Mouse (Mus musculus) testis, adult 2 months (tissue): ENCODE results near the gene Gpr157. TPM values are rescaled to one million over a fixed set of nuclear protein-coding genes. Genes with fewer than 3 reads are reported as not detected.

Source experiments
- H3K27ac ChIP-seq: fragments of 200-500 bp; 2 replicates; pipeline ENCODE4 v1.5.1; 2012; ENCODE audit warnings: low read depth, low read length; ENCODE audit not compliant: control insufficient read depth, insufficient read depth
- H3K27me3 ChIP-seq: fragments of 200-500 bp; 2 replicates; pipeline ENCODE4 v1.6.1; 2012; ENCODE audit warnings: mild to moderate bottlenecking, low read length, moderate library complexity; ENCODE audit not compliant: control insufficient read depth, insufficient read depth
- H3K36me3 ChIP-seq: fragments of 200-500 bp; 2 replicates; pipeline ENCODE4 v1.6.1; 2012; ENCODE audit warnings: mild to moderate bottlenecking, low read length; ENCODE audit not compliant: control insufficient read depth, insufficient read depth
- H3K4me1 ChIP-seq: fragments of 200-500 bp; 2 replicates; pipeline ENCODE4 v1.6.1; 2012; ENCODE audit warnings: low read length; ENCODE audit not compliant: control insufficient read depth, insufficient read depth
- H3K4me3 ChIP-seq: fragments of 200-500 bp; 2 replicates; pipeline ENCODE4 v1.5.1; 2012; ENCODE audit warnings: low read depth, mild to moderate bottlenecking, low read length, moderate library complexity, mixed read lengths; ENCODE audit not compliant: control insufficient read depth
- CTCF ChIP-seq: fragments of 200-500 bp; IDR thresholded peaks from 2 replicates; pipeline ENCODE4 v1.5.1; 2012; ENCODE audit warnings: low read depth, mild to moderate bottlenecking, inconsistent platforms, low read length, moderate library complexity; ENCODE audit not compliant: control insufficient read depth, insufficient read depth, insufficient replicate concordance
- POLR2A ChIP-seq: fragments of 200-500 bp; IDR thresholded peaks from 2 replicates; pipeline ENCODE4 v1.6.1; 2012; ENCODE audit warnings: low read depth, mild to moderate bottlenecking, inconsistent platforms, low read length, moderate library complexity; ENCODE audit not compliant: control insufficient read depth
- polyA plus RNA-seq: library from polyadenylated mRNA; depleted of rRNA; stranded (reverse); fragments of >200 nt; gene quantifications from 2 replicates; pipeline ENCODE4 v1.2.3, GENCODE M21; 2012

Gpr157 gene
- polyA plus RNA-seq, 1 experiment: 0.96 TPM

- H3K4me1 ChIP-seq: peaks cover 20% of the 10 kb centered on the region
These were observed 35.3 kb downstream of the Gpr157 start for GRCm38 (mm10) chr4:150122476-150122875.

DNA sequence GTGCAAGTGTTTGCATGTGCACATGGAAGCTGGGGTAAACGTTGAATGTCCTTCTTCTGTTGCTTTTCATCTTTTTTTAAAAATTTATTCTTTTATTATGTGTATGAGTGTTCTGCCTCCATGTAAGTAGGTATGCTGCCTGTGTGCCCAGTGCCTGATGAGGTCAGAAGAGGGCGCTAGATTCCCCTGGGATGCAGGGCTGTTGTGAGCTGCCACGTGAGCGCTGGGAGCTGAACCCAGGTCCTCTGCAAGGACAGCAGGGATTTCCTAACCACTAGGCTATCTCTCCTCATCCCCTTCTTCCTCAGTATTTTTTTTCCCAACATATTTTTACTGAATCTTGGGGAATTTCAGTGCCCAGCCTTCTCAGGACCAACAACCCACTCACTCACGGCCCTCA is 39.2 kb downstream of the Gpr157 start:
- H3K27ac ChIP-seq: no peak overlapping the region
- H3K4me1 ChIP-seq: peaks cover 8% of the 10 kb centered on the region
- no peak overlapping the region for H3K4me3 ChIP-seq
- peaks cover 1% of the 10 kb centered on the region; the same call in 1 of the 2 replicates for H3K36me3 ChIP-seq
- H3K27me3 ChIP-seq: no peaks in the 10 kb centered on the region
- TF ChIP-seq POLR2A (no peak), CTCF (peak; percentile 7; the same call in 1 of the 2 replicates)

More at GRCm38 (mm10) chr4:150122476-150122875, 35.3 kb downstream of the Gpr157 start:
- Histone ChIP-seq H3K27ac (no peak overlapping the region), H3K4me3 (no peak overlapping the region), H3K36me3 (peaks cover 1% of the 10 kb centered on the region; the same call in 1 of the 2 replicates), H3K27me3 (no peaks in the 10 kb centered on the region)
- TF ChIP-seq CTCF: no peak
- TF ChIP-seq POLR2A: no peak

DNA sequence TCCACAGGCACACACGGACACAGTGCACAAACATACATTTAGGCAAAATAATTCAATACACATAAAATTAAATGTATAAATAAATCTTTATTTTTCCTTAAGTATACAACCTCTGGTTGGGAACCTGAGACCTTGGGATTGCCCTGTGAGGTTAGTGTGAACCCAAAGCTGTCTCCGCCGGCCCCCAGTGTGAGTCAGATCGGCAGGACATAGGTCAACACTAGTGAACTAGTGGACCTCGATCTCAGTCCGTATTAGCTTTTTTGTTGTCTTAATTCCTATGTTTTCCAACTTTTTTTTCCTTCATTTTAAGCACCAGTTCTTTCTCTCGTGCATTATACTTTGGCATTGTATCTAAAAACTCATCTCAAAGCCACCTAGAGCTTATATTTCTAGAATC is 40.7 kb downstream of the Gpr157 start:
- Histone ChIP-seq H3K4me1 (peaks cover 4% of the 10 kb centered on the region), H3K36me3 (no peaks in the 10 kb centered on the region), H3K27ac (no peak overlapping the region), H3K27me3 (no peaks in the 10 kb centered on the region), H3K4me3 (no peak overlapping the region)
- TF ChIP-seq POLR2A (no peak), CTCF (no peak)

DNA sequence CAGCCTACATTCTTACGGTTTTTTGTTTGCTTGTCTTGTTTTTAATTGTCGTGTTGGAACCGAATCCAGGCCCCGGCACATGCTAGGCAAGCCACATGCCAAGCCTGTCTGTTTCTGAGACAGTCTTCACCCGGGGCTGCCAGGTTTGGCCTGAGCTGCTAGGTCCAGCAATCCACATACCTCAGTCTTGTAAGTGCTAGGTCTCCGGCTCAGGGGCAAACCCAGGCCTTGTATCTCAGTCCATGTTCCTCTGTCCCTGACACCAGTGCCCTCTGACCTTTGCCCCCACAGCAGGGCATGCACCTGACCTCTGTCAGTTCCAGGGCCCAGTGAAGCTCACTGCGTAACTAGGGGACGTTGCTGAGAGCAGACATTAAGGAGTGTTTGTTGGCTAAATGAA is 41.4 kb downstream of the Gpr157 start:
- Histone ChIP-seq H3K27me3 (no peaks in the 10 kb centered on the region), H3K36me3 (no peaks in the 10 kb centered on the region), H3K27ac (no peak overlapping the region), H3K4me3 (no peak overlapping the region), H3K4me1 (peaks cover 4% of the 10 kb centered on the region)
- TF ChIP-seq POLR2A (no peak), CTCF (no peak)

GRCm38 (mm10) chr4:150130661-150131060 is 43.5 kb downstream of the Gpr157 start:
- Histone ChIP-seq H3K4me1 (peaks cover 4% of the 10 kb centered on the region), H3K36me3 (no peaks in the 10 kb centered on the region), H3K4me3 (no peak overlapping the region), H3K27ac (no peak overlapping the region), H3K27me3 (no peaks in the 10 kb centered on the region)
- TF ChIP-seq CTCF (no peak), POLR2A (no peak)

- Histone ChIP-seq H3K36me3 (no peaks in the 10 kb centered on the region), H3K27me3 (no peaks in the 10 kb centered on the region), H3K4me1 (peaks cover 7% of the 10 kb centered on the region), H3K27ac (no peak overlapping the region), H3K4me3 (peak overlapping the region; percentile 44)
- TF ChIP-seq POLR2A: no peak
These were observed 45.6 kb downstream of the Gpr157 start for GRCm38 (mm10) chr4:150132692-150133271.

DNA sequence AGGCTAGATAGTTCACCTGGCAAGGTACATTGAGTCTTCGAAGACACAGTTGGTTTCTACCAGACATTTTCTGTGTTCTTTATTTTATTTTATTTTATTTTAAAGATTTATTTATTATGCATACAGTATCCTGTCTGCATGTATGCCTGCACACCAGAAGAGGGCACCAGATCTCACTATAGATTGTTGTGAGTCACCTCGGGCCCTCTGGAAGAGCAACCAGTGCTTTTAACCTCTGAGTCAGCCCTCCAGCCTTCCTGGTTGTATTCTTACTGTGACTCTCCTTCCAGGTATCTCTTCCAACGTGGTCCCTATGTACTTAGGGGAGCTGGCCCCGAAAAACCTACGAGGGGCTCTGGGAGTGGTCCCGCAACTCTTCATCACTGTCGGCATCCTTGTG is 48.1 kb downstream of the Gpr157 start:
- Histone ChIP-seq H3K27ac (no peak overlapping the region), H3K4me1 (peaks cover 7% of the 10 kb centered on the region), H3K36me3 (no peaks in the 10 kb centered on the region; the same call in 1 of the 2 replicates), H3K4me3 (no peak overlapping the region), H3K27me3 (no peaks in the 10 kb centered on the region)
- TF ChIP-seq POLR2A (no peak), CTCF (no peak)
